Mouse (Mus musculus) ovary, adult 18-20 months (tissue): ENCODE measurements around the gene Gpsm2.
"Not testable (repeated sequence)": the region's sequence is repeated elsewhere in the genome, so short reads cannot be mapped to it uniquely, and the experiment has no call there.

Experiments
- DNase-seq: peaks from one replicate; pipeline ENCODE4 v3.0.0; 2022; ENCODE audit warnings: low spot score, mixed read lengths

Gene Gpsm2

DNA sequence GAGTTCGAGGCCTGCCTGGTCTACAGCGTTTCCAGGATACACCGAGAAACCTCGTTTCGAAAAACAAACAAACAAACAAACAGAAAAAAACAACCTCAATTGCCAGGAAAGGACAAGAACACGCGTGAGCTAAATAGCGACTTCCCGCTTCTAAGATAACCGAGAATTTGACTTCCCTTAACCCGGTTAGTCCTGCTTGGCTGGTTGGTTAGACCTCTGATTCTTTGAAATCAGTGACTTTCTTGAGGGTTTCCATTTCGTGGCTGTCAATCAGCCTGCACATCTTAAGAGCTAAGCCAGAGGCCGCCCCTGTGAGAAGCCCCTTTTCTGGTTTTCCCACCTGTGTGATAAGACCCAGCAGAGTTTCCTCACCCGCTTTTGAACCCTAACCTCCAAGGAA is 67.5 kb downstream of the Gpsm2 start:
- no peak for DNase-seq

- DNase-seq = peak; percentile 89
Measured at GRCm38 (mm10) chr3:108653710-108654379, 68.3 kb downstream of the Gpsm2 start, which contains the start of gene Clcc1. Clcc1 (plus strand) TSS chr3:108653913.

DNA sequence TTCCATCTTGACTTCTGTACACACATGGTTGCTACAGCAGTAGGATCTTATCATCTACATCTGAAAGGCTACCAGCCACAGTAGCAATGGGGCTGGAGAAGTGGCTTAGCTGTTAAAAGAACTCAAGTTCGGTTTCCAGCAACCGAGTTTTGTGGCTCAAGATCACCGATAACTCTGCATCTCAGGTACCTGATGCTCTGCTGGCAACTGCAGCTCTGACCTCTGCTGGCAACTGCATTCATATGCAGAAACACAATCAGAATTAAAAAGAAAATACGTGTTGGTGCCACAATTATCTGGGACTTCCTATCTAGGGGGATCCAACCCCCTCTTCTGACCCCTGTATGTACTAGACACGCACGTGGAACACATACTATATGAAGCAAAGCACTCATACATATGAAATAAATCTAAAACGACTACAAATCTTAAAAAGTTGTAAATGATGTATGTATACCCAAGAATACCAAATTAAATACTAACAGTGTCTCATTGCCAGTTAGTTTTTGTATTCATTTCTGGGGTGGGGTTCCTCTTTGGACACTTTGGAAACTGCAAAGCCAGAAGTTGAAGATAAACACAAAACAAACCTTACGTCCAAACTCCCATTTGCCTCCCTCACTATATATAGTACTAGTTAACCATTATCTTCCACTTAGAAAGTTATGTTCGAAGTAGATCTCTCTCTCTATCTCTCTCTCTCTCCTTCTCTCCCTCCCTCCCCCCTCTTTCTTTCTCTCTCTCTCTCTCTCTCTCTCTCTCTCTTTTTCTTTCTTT is 69.1 kb downstream of the Gpsm2 start:
- no peak for DNase-seq

- not testable (repeated sequence) for DNase-seq
Measured at GRCm38 (mm10) chr3:108647681-108648080, 74.4 kb downstream of the Gpsm2 start.

DNA sequence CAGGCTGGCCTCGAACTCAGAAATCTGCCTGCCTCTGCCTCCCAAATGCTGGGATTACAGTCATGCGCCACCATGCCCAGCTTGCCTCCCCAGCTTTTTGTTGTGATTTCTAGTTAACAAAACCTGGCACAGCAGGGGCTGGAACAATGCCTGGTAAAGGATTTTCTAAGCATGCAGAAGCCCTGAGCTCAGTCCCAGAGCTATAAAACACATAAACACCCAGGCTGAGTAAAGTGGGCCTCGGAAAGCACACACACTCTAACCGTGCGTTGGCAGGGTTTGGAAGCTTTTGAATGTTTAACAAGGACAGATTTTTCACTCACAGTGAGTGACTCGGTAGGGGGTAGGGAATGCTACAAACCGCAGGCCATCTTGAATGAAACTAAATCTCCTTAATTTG is 76.1 kb downstream of the Gpsm2 start:
- no peak for DNase-seq

- no peak for DNase-seq
Measured at GRCm38 (mm10) chr3:108644856-108645255, 77.3 kb downstream of the Gpsm2 start.

GRCm38 (mm10) chr3:108640998-108641397 is 81.1 kb downstream of the Gpsm2 start:
- no peak for DNase-seq

DNA sequence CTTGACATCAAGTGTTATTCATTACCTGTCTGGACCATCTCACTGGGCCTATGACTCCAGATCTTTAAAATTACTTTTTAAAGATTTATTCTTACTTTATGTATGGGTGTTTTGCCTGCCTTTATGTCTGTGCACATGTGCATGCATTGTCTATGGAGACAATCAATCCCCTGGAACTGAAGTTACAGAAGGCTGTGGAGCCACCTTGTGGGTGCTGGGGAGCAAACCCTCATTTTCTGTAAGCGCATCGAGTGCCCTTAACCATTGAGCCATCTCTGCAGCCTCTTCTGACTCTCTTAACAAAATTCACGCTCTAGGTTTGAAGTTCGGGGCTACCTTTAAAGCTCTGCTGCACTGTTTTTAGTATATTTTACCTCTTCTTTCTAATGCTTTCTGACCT is 82.7 kb downstream of the Gpsm2 start:
- DNase-seq = no peak

GRCm38 (mm10) chr3:108634761-108635160 is 87.3 kb downstream of the Gpsm2 start:
- DNase-seq = no peak
